Mouse (Mus musculus) megakaryocyte, embryonic 14.5 days (primary cell): ENCODE results near the gene Gm21762. TPM values are rescaled to one million over a fixed set of nuclear protein-coding genes. Genes with fewer than 3 reads are reported as not detected.
"Not testable (repeated sequence)": the region's sequence is repeated elsewhere in the genome, so short reads cannot be mapped to it uniquely, and the experiment has no call there.

Experiments used
- H3K27me3 ChIP-seq: replicated peaks from 2 replicates; pipeline ENCODE3; 2012; ENCODE audit warnings: inconsistent platforms
- H3K36me3 ChIP-seq: replicated peaks from 2 replicates; pipeline ENCODE3; 2012; ENCODE audit warnings: low read length, inconsistent platforms, mixed read lengths
- H3K4me1 ChIP-seq: 2 replicates; pipeline ENCODE4 v1.6.1; 2012; ENCODE audit warnings: inconsistent platforms
- H3K4me3 ChIP-seq: replicated peaks from 2 replicates; pipeline ENCODE3; 2012; ENCODE audit warnings: moderate library complexity, mild to moderate bottlenecking, inconsistent platforms
- H3K9me3 ChIP-seq: 2 replicates; pipeline ENCODE4 v1.6.1; 2012; ENCODE audit warnings: inconsistent platforms
- polyA plus RNA-seq: library from polyadenylated mRNA; stranded (reverse); fragments of >175 nt; gene quantifications from 2 replicates; pipeline ENCODE4 v1.2.3, GENCODE M21; 2012; ENCODE audit warnings: low replicate concordance; ENCODE audit not compliant: insufficient read depth

Gene Gm21762
- polyA plus RNA-seq = not detected in 2 replicates

GRCm38 (mm10) chr13:120215847-120216246 lies at the start of gene Gm21762:
Gm21762 (minus strand) TSS chr13:120215947.
- not testable (repeated sequence) for H3K36me3 ChIP-seq

GRCm38 (mm10) chr13:120262870-120263269 lies 47.1 kb upstream of the Gm21762 start, which contains the start of gene AF067061:
AF067061 (plus strand) TSS chr13:120263114.
- not testable (repeated sequence) for H3K36me3 ChIP-seq, H3K4me3 ChIP-seq, H3K9me3 ChIP-seq, H3K4me1 ChIP-seq, H3K27me3 ChIP-seq

More at GRCm38 (mm10) chr13:120215847-120216246, at the start of gene Gm21762:
- H3K27me3 ChIP-seq, H3K4me1 ChIP-seq, H3K9me3 ChIP-seq, H3K4me3 ChIP-seq: not testable (repeated sequence)

GRCm38 (mm10) chr13:120259718-120260117 lies 44.0 kb upstream of the Gm21762 start:
- H3K4me3 ChIP-seq, H3K36me3 ChIP-seq, H3K9me3 ChIP-seq, H3K27me3 ChIP-seq, H3K4me1 ChIP-seq: not testable (repeated sequence)

- not testable (repeated sequence) for H3K4me1 ChIP-seq, H3K27me3 ChIP-seq, H3K4me3 ChIP-seq, H3K9me3 ChIP-seq, H3K36me3 ChIP-seq
These were observed 43.3 kb upstream of the Gm21762 start for GRCm38 (mm10) chr13:120258817-120259658.

- H3K36me3 ChIP-seq, H3K9me3 ChIP-seq, H3K27me3 ChIP-seq, H3K4me1 ChIP-seq, H3K4me3 ChIP-seq: not testable (repeated sequence)
These were observed 35.6 kb upstream of the Gm21762 start for GRCm38 (mm10) chr13:120251208-120251924.

- H3K4me1 ChIP-seq, H3K36me3 ChIP-seq, H3K9me3 ChIP-seq, H3K4me3 ChIP-seq, H3K27me3 ChIP-seq: not testable (repeated sequence)
These were observed 23.1 kb upstream of the Gm21762 start, which contains the start of gene Gm21731 for GRCm38 (mm10) chr13:120238811-120239210. Gm21731 (plus strand) TSS chr13:120239111.

- not testable (repeated sequence) for H3K36me3 ChIP-seq, H3K27me3 ChIP-seq, H3K9me3 ChIP-seq, H3K4me1 ChIP-seq, H3K4me3 ChIP-seq
These were observed 16.8 kb upstream of the Gm21762 start for GRCm38 (mm10) chr13:120232447-120233049.

GRCm38 (mm10) chr13:120231798-120232197 lies 16.1 kb upstream of the Gm21762 start:
- H3K4me3 ChIP-seq, H3K9me3 ChIP-seq, H3K36me3 ChIP-seq: not testable (repeated sequence)

GRCm38 (mm10) chr13:120223012-120223659 lies 7.4 kb upstream of the Gm21762 start:
- H3K4me3 ChIP-seq, H3K4me1 ChIP-seq, H3K36me3 ChIP-seq, H3K27me3 ChIP-seq, H3K9me3 ChIP-seq: not testable (repeated sequence)

More at GRCm38 (mm10) chr13:120231798-120232197, 16.1 kb upstream of the Gm21762 start:
- not testable (repeated sequence) for H3K4me1 ChIP-seq, H3K27me3 ChIP-seq

GRCm38 (mm10) chr13:120220922-120221321 lies 5.2 kb upstream of the Gm21762 start:
- not testable (repeated sequence) for H3K36me3 ChIP-seq, H3K27me3 ChIP-seq, H3K4me1 ChIP-seq, H3K4me3 ChIP-seq, H3K9me3 ChIP-seq

- not testable (repeated sequence) for H3K27me3 ChIP-seq
These were observed 19.4 kb downstream of the Gm21762 start for GRCm38 (mm10) chr13:120196189-120196821.

GRCm38 (mm10) chr13:120172133-120172532 lies 43.6 kb downstream of the Gm21762 start, which contains the start of gene Gm21818:
Gm21818 (plus strand) TSS chr13:120172433.
- not testable (repeated sequence) for H3K4me1 ChIP-seq, H3K4me3 ChIP-seq, H3K27me3 ChIP-seq, H3K36me3 ChIP-seq, H3K9me3 ChIP-seq

More at GRCm38 (mm10) chr13:120196189-120196821, 19.4 kb downstream of the Gm21762 start:
- H3K4me1 ChIP-seq, H3K36me3 ChIP-seq, H3K4me3 ChIP-seq, H3K9me3 ChIP-seq: not testable (repeated sequence)

- H3K27me3 ChIP-seq, H3K4me3 ChIP-seq, H3K36me3 ChIP-seq, H3K9me3 ChIP-seq, H3K4me1 ChIP-seq: not testable (repeated sequence)
These were observed 47.4 kb downstream of the Gm21762 start for GRCm38 (mm10) chr13:120168301-120168700.
